Mouse (Mus musculus): ENCODE results near the gene H2al3. TPM values are rescaled to one million over a fixed set of nuclear protein-coding genes. Genes with fewer than 3 reads are reported as not detected.

Gene H2al3
- polyA plus RNA-seq, 1 experiment from 2014 or later, result not detected

Other genes with a start within 250 kb of the H2al3 start
- gene Dynlt3, start 186.7 kb upstream of the H2al3 start, polyA plus RNA-seq (2014; fragmentation: Nextera tagmentation; extraction: Ambion mirVana), result 54.0 and 54.5 TPM in 2 replicates
- gene Hypm, start 2.8 kb upstream of the H2al3 start, polyA plus RNA-seq (2014; fragmentation: Nextera tagmentation; extraction: Ambion mirVana), result not detected in 2 replicates
- gene Sytl5, start 35.9 kb downstream of the H2al3 start, polyA plus RNA-seq (2014; fragmentation: Nextera tagmentation; extraction: Ambion mirVana), result 2.2 and 3.0 TPM in 2 replicates

Measured in intestine, embryonic 14.5 days (tissue).